Mouse (Mus musculus): ENCODE data around the gene Slc35e3. TPM values are rescaled to one million over a fixed set of nuclear protein-coding genes. Genes with fewer than 3 reads are reported as not detected.

Gene Slc35e3
- polyA plus RNA-seq, 1 experiment from 2014 or later: 2.5 TPM

GRCm38 (mm10) chr10:117765116-117765894 is 19.1 kb upstream of the Slc35e3 start:
- Histone ChIP-seq H3K4me1 (ENCODE audit: control insufficient read depth, low read depth, low read length) (no peaks in the 10 kb centered on the region), H3K9me3 (replicated peaks; ENCODE audit: control insufficient read depth, low read length) (no peaks in the 10 kb centered on the region), H3K4me2 (ENCODE audit: low read depth, low read length) (no peak overlapping the region), H3K27me3 (ENCODE audit: control insufficient read depth, insufficient read depth, low read depth, low read length) (no peaks in the 10 kb centered on the region), H3K27ac (ENCODE audit: low read length) (no peak overlapping the region), H3K4me3 (ENCODE audit: low read depth, low read length) (no peak overlapping the region), H3K36me3 (ENCODE audit: control insufficient read depth, insufficient read depth) (peaks cover 49% of the 10 kb centered on the region), H3K9ac (ENCODE audit: low read depth, low read length) (no peak overlapping the region)
- WGBS (ENCODE audit: insufficient replicate concordance): 88% methylated on average over 11 of the region's 11 CpGs
- ATAC-seq (ENCODE audit: low read depth): no peak

GRCm38 (mm10) chr10:117764598-117764997 is 18.4 kb upstream of the Slc35e3 start:
- WGBS (ENCODE audit: insufficient replicate concordance): 77% methylated on average over 6 of the region's 6 CpGs
- Histone ChIP-seq H3K27ac (ENCODE audit: low read length) (no peak overlapping the region), H3K36me3 (ENCODE audit: control insufficient read depth, insufficient read depth) (peaks cover 47% of the 10 kb centered on the region), H3K4me2 (ENCODE audit: low read depth, low read length) (no peak overlapping the region), H3K4me1 (ENCODE audit: control insufficient read depth, low read depth, low read length) (no peaks in the 10 kb centered on the region), H3K9me3 (replicated peaks; ENCODE audit: control insufficient read depth, low read length) (no peaks in the 10 kb centered on the region), H3K27me3 (ENCODE audit: control insufficient read depth, insufficient read depth, low read depth, low read length) (no peaks in the 10 kb centered on the region), H3K4me3 (ENCODE audit: low read depth, low read length) (no peak overlapping the region), H3K9ac (ENCODE audit: low read depth, low read length) (no peak overlapping the region)
- no peak for ATAC-seq (ENCODE audit: low read depth)

- H3K36me3 ChIP-seq (ENCODE audit: control insufficient read depth, insufficient read depth): peaks cover 52% of the 10 kb centered on the region
- 92% methylated on average over 16 of the region's 16 CpGs for WGBS (ENCODE audit: insufficient replicate concordance)
Observed at GRCm38 (mm10) chr10:117763588-117764190, 17.5 kb upstream of the Slc35e3 start.

GRCm38 (mm10) chr10:117762966-117763365 is 16.8 kb upstream of the Slc35e3 start:
- H3K36me3 ChIP-seq (ENCODE audit: control insufficient read depth, insufficient read depth): peaks cover 50% of the 10 kb centered on the region
- ATAC-seq (ENCODE audit: low read depth): no peak
- H3K9ac ChIP-seq (ENCODE audit: low read depth, low read length): no peak overlapping the region

More at GRCm38 (mm10) chr10:117763588-117764190, 17.5 kb upstream of the Slc35e3 start:
- H3K27me3 ChIP-seq (ENCODE audit: control insufficient read depth, insufficient read depth, low read depth, low read length): no peaks in the 10 kb centered on the region
- no peaks in the 10 kb centered on the region for H3K4me1 ChIP-seq (ENCODE audit: control insufficient read depth, low read depth, low read length)
- H3K9me3 ChIP-seq (replicated peaks; ENCODE audit: control insufficient read depth, low read length): no peaks in the 10 kb centered on the region
- H3K4me3 ChIP-seq (ENCODE audit: low read depth, low read length): no peak overlapping the region
- H3K9ac ChIP-seq (ENCODE audit: low read depth, low read length): no peak overlapping the region
- no peak for ATAC-seq (ENCODE audit: low read depth)
- H3K4me2 ChIP-seq (ENCODE audit: low read depth, low read length): no peak overlapping the region
- H3K27ac ChIP-seq (ENCODE audit: low read length): no peak overlapping the region

GRCm38 (mm10) chr10:117762281-117762830 is 16.2 kb upstream of the Slc35e3 start:
- no peak for ATAC-seq (ENCODE audit: low read depth)
- H3K4me1 ChIP-seq (ENCODE audit: control insufficient read depth, low read depth, low read length): no peaks in the 10 kb centered on the region
- no peak overlapping the region for H3K9ac ChIP-seq (ENCODE audit: low read depth, low read length)
- H3K4me2 ChIP-seq (ENCODE audit: low read depth, low read length): no peak overlapping the region
- no peak overlapping the region for H3K4me3 ChIP-seq (ENCODE audit: low read depth, low read length)
- 73% methylated on average over 2 of the region's 2 CpGs for WGBS (ENCODE audit: insufficient replicate concordance)
- H3K27me3 ChIP-seq (ENCODE audit: control insufficient read depth, insufficient read depth, low read depth, low read length): no peaks in the 10 kb centered on the region
- no peaks in the 10 kb centered on the region for H3K9me3 ChIP-seq (replicated peaks; ENCODE audit: control insufficient read depth, low read length)
- no peak overlapping the region for H3K27ac ChIP-seq (ENCODE audit: low read length)
- H3K36me3 ChIP-seq (ENCODE audit: control insufficient read depth, insufficient read depth): peaks cover 52% of the 10 kb centered on the region

More at GRCm38 (mm10) chr10:117762966-117763365, 16.8 kb upstream of the Slc35e3 start:
- Histone ChIP-seq H3K4me2 (ENCODE audit: low read depth, low read length) (no peak overlapping the region), H3K27ac (ENCODE audit: low read length) (no peak overlapping the region), H3K27me3 (ENCODE audit: control insufficient read depth, insufficient read depth, low read depth, low read length) (no peaks in the 10 kb centered on the region), H3K9me3 (replicated peaks; ENCODE audit: control insufficient read depth, low read length) (no peaks in the 10 kb centered on the region), H3K4me1 (ENCODE audit: control insufficient read depth, low read depth, low read length) (no peaks in the 10 kb centered on the region), H3K4me3 (ENCODE audit: low read depth, low read length) (no peak overlapping the region)
- WGBS (ENCODE audit: insufficient replicate concordance): 87% methylated on average over 12 of the region's 12 CpGs

- Histone ChIP-seq H3K9me3 (replicated peaks; ENCODE audit: control insufficient read depth, low read length) (no peaks in the 10 kb centered on the region), H3K36me3 (ENCODE audit: control insufficient read depth, insufficient read depth) (peaks cover 59% of the 10 kb centered on the region), H3K4me2 (ENCODE audit: low read depth, low read length) (no peak overlapping the region), H3K4me3 (ENCODE audit: low read depth, low read length) (no peak overlapping the region), H3K27ac (ENCODE audit: low read length) (no peak overlapping the region), H3K27me3 (ENCODE audit: control insufficient read depth, insufficient read depth, low read depth, low read length) (no peaks in the 10 kb centered on the region), H3K9ac (ENCODE audit: low read depth, low read length) (no peak overlapping the region), H3K4me1 (ENCODE audit: control insufficient read depth, low read depth, low read length) (no peaks in the 10 kb centered on the region)
- WGBS (ENCODE audit: insufficient replicate concordance): 81% methylated on average over 6 of the region's 6 CpGs
- ATAC-seq (ENCODE audit: low read depth): no peak
Observed at GRCm38 (mm10) chr10:117761551-117761950, 15.4 kb upstream of the Slc35e3 start.

- WGBS (ENCODE audit: insufficient replicate concordance): 89% methylated on average over 9 of the region's 9 CpGs
- no peak for ATAC-seq (ENCODE audit: low read depth)
- H3K36me3 ChIP-seq (ENCODE audit: control insufficient read depth, insufficient read depth): peaks cover 57% of the 10 kb centered on the region
Observed at GRCm38 (mm10) chr10:117760831-117761335, 14.7 kb upstream of the Slc35e3 start.

GRCm38 (mm10) chr10:117759844-117760630 is 13.9 kb upstream of the Slc35e3 start:
- Histone ChIP-seq H3K27ac (ENCODE audit: low read length) (no peak overlapping the region), H3K4me1 (ENCODE audit: control insufficient read depth, low read depth, low read length) (no peaks in the 10 kb centered on the region), H3K9me3 (replicated peaks; ENCODE audit: control insufficient read depth, low read length) (no peaks in the 10 kb centered on the region), H3K27me3 (ENCODE audit: control insufficient read depth, insufficient read depth, low read depth, low read length) (no peaks in the 10 kb centered on the region), H3K4me2 (ENCODE audit: low read depth, low read length) (no peak overlapping the region), H3K9ac (ENCODE audit: low read depth, low read length) (no peak overlapping the region), H3K36me3 (ENCODE audit: control insufficient read depth, insufficient read depth) (peaks cover 53% of the 10 kb centered on the region), H3K4me3 (ENCODE audit: low read depth, low read length) (no peak overlapping the region)
- no peak for ATAC-seq (ENCODE audit: low read depth)
- 86% methylated on average over 10 of the region's 10 CpGs for WGBS (ENCODE audit: insufficient replicate concordance)

More at GRCm38 (mm10) chr10:117760831-117761335, 14.7 kb upstream of the Slc35e3 start:
- H3K4me3 ChIP-seq (ENCODE audit: low read depth, low read length): no peak overlapping the region
- no peaks in the 10 kb centered on the region for H3K27me3 ChIP-seq (ENCODE audit: control insufficient read depth, insufficient read depth, low read depth, low read length)
- no peaks in the 10 kb centered on the region for H3K9me3 ChIP-seq (replicated peaks; ENCODE audit: control insufficient read depth, low read length)
- H3K9ac ChIP-seq (ENCODE audit: low read depth, low read length): no peak overlapping the region
- no peak overlapping the region for H3K4me2 ChIP-seq (ENCODE audit: low read depth, low read length)
- H3K27ac ChIP-seq (ENCODE audit: low read length): no peak overlapping the region
- H3K4me1 ChIP-seq (ENCODE audit: control insufficient read depth, low read depth, low read length): no peaks in the 10 kb centered on the region
